Mouse (Mus musculus) embryonic facial prominence, embryonic 12.5 days (tissue): Measurements from ENCODE around the gene Nop10. TPM values are rescaled to one million over a fixed set of nuclear protein-coding genes. Genes with fewer than 3 reads are reported as not detected.
A peak's percentile ranks its signal among the peaks of the same experiment; 100 is the strongest.

Experiments used
- ATAC-seq: fragments of 200-750 bp; cut with Nextera tagmentation; 2 replicates; pipeline ENCODE4 v1.8.0; 2017; ENCODE audit not compliant: insufficient number of reproducible peaks, insufficient read depth, low FRiP score, low TSS enrichment
- H3K27ac ChIP-seq: fragments of 300-500 bp; sonication (generic); 2 replicates; pipeline ENCODE4 v1.5.1; 2016; ENCODE audit warnings: mild to moderate bottlenecking
- H3K27me3 ChIP-seq: fragments of 300-500 bp; sonication (generic); 2 replicates; pipeline ENCODE4 v1.6.1; 2016; ENCODE audit warnings: mild to moderate bottlenecking, moderate library complexity
- H3K36me3 ChIP-seq: fragments of 300-500 bp; sonication (generic); 2 replicates; pipeline ENCODE4 v1.6.1; 2016; ENCODE audit warnings: mild to moderate bottlenecking
- H3K4me1 ChIP-seq: fragments of 300-500 bp; sonication (generic); 2 replicates; pipeline ENCODE4 v1.6.1; 2016
- H3K4me2 ChIP-seq: fragments of 300-500 bp; sonication (generic); replicated peaks from 2 replicates; pipeline ENCODE4 v1.6.1; 2016; ENCODE audit warnings: mild to moderate bottlenecking, moderate library complexity
- H3K4me3 ChIP-seq: fragments of 300-500 bp; sonication (generic); 2 replicates; pipeline ENCODE4 v1.5.1; 2016; ENCODE audit warnings: mild to moderate bottlenecking
- H3K9ac ChIP-seq: fragments of 300-500 bp; sonication (generic); 2 replicates; pipeline ENCODE4 v1.6.1; 2016; ENCODE audit warnings: mild to moderate bottlenecking, moderate library complexity
- H3K9me3 ChIP-seq: fragments of 300-500 bp; sonication (generic); 2 replicates; pipeline ENCODE4 v1.6.1; 2016; ENCODE audit warnings: mild to moderate bottlenecking, moderate library complexity
- WGBS: fragments of 180-500 bp; shearing (Covaris S2); methylation state at CpG from one replicate; pipeline ENCODE4 v1.1.7; 2016; 5-methylcytosine and 5-hydroxymethylcytosine counted together
- polyA plus RNA-seq: library from polyadenylated mRNA; unstranded; fragments of >200 nt; fragmentation: Nextera tagmentation; extraction: Ambion mirVana; gene quantifications from 2 replicates; pipeline ENCODE4 v1.2.1, GENCODE M21; 2016

Gene Nop10
- polyA plus RNA-seq: 169 and 180 TPM in 2 replicates

DNA sequence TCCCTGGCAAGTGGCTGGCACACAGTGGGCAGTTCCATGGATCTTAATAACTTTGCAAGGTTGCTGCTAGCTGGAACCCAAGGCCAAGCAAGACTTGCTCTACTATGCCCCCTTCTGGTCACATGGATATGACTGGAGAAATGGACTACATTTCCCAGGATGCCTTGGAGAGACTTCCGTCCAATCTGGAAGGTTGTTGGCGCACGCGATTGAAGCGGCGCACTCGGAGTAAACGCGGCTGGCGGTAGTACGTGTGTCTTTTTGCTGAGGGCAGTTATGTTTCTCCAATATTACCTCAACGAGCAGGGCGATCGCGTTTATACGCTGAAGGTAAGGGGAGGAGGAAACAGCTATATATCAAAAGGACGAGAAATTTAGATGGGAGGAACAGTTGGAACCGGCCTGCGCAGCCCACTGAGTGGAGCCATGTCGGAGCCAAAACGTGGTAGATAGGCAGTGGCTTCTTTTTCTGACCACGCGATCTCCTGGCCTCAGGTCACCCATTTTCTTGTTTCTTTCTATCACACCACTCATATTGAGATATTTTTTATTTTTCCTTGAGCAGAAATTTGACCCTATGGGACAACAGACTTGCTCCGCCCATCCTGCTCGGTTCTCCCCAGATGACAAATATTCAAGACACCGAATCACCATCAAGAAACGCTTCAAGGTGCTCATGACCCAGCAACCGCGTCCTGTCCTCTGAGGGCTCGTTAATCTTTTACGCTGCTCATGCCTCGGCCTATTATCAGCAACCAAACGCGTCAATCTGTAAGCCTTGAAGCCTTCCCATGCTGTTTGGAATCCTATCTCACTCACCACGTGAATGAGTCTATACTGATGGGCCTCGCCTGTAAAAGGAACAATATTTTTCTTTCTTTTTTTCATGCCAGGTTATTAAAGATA, at the start of gene Nop10:
TSS of gene Nop10 (plus strand) at position 179 of the 906 bp plus-strand sequence.
- Histone ChIP-seq H3K9me3 (no peaks in the 10 kb centered on the region), H3K36me3 (no peaks in the 10 kb centered on the region), H3K27me3 (no peaks in the 10 kb centered on the region), H3K9ac (peak within 1 kb of the TSS; percentile 59), H3K27ac (no peak within 1 kb of the TSS), H3K4me3 (peak within 1 kb of the TSS; percentile 60), H3K4me1 (peaks cover 18% of the 10 kb centered on the region), H3K4me2 (peak within 1 kb of the TSS; percentile 64)
- under 1% methylated on average over 36 of the region's 36 CpGs for WGBS
- ATAC-seq: peak; percentile 44; the same call in 1 of the 2 replicates

DNA sequence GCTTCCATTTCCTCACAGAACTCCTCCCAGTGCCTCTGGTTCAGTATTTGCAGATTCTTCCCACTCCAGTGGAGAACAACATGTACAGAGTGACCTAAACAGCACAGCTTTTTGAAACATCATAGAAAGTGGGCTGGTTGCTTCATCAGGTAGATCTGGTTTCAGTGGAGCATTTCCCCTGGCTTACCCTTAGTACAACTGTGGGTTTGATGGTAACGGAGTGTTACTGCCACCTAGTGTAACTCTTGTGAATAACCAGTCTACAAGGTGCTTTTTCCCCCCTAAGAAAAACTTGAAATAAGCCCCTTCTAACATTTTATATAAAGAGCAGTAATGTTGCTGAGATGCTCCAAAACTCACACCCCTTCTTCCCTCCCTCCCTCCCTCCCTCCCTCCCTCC, 45.7 kb upstream of the Nop10 start:
- Histone ChIP-seq H3K27me3 (no peaks in the 10 kb centered on the region), H3K4me2 (no peak overlapping the region), H3K27ac (no peak overlapping the region), H3K4me3 (no peak overlapping the region), H3K36me3 (no peaks in the 10 kb centered on the region), H3K9ac (no peak overlapping the region), H3K4me1 (no peaks in the 10 kb centered on the region), H3K9me3 (no peaks in the 10 kb centered on the region)
- WGBS: 9% methylated on average over 1 of the region's 1 CpGs
- 0 out of 2 replicates have a peak, but pooled peaks have one; percentile 28 for ATAC-seq

DNA sequence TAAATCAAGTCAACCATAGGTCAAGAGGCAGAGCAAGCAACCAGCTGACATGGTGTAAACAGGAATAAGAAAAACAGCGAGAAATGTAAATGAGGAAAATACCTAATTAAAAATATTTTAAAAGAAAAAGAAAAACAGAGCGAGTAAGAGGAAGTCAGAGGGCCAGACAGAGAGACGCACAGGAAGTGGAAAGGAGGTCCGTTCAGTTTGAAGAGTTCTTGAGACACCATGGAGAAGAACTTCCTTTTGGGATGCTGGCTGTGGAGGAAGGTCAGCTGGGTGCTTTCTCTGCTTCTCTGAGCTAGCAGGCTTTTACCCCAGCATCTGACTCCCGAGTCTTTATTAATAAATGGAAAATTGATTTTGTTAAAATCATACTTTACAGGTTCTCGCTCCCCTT, 44.1 kb upstream of the Nop10 start:
- H3K4me2 ChIP-seq: no peak overlapping the region
- no peak overlapping the region for H3K4me3 ChIP-seq
- no peak for ATAC-seq
- H3K4me1 ChIP-seq: no peaks in the 10 kb centered on the region
- H3K27ac ChIP-seq: no peak overlapping the region
- H3K9me3 ChIP-seq: no peaks in the 10 kb centered on the region
- H3K27me3 ChIP-seq: no peaks in the 10 kb centered on the region
- WGBS: 75% methylated on average over 6 of the region's 6 CpGs
- no peaks in the 10 kb centered on the region for H3K36me3 ChIP-seq
- H3K9ac ChIP-seq: no peak overlapping the region

DNA sequence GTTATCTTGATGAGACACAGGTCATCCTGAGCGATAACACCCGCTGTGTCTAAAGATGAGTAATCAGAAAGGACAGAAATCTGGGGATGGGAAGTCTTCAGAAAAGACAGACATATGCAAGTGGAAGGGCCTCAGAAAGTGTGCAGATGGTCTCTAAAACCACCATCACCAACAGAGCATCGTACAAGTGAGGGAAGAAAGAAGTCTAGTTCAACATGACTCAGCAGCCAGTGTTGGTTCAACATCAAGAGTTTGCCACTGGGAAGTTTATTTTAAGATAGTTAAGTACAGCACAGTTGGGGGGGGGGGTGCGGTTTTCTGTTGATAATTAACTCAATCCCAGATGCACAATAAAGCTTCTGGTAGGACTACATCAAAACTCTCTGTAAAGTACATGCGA, 40.8 kb upstream of the Nop10 start:
- ATAC-seq: no peak
- Histone ChIP-seq H3K4me3 (no peak overlapping the region), H3K4me1 (no peaks in the 10 kb centered on the region), H3K27me3 (no peaks in the 10 kb centered on the region), H3K9ac (no peak overlapping the region), H3K27ac (no peak overlapping the region), H3K36me3 (no peaks in the 10 kb centered on the region), H3K4me2 (no peak overlapping the region), H3K9me3 (no peaks in the 10 kb centered on the region)
- WGBS: 87% methylated on average over 5 of the region's 5 CpGs

DNA sequence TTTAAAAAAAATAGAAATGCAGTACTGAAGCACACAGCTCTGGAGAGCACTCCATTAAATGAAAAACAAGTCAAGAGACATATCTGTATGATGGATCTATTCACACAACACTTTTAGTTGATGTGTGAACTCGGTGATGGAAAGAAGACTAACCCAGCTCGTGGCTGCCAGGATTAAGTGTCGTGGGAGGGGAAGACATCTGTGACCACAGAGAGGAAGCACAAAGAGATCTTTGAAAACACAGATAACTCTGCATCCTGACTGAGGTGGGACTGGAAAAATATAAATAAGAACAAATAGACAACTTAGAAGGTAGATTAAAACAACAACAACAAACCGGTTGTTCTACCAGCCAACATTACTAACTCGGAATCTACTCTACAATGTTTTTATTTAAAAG, 39.1 kb upstream of the Nop10 start:
- H3K36me3 ChIP-seq: no peaks in the 10 kb centered on the region
- no peaks in the 10 kb centered on the region for H3K4me1 ChIP-seq
- no peaks in the 10 kb centered on the region for H3K9me3 ChIP-seq
- no peak overlapping the region for H3K9ac ChIP-seq
- no peak overlapping the region for H3K4me3 ChIP-seq
- H3K27ac ChIP-seq: no peak overlapping the region
- no peak for ATAC-seq
- no peak overlapping the region for H3K4me2 ChIP-seq
- WGBS: 67% methylated on average over 5 of the region's 5 CpGs
- H3K27me3 ChIP-seq: no peaks in the 10 kb centered on the region

DNA sequence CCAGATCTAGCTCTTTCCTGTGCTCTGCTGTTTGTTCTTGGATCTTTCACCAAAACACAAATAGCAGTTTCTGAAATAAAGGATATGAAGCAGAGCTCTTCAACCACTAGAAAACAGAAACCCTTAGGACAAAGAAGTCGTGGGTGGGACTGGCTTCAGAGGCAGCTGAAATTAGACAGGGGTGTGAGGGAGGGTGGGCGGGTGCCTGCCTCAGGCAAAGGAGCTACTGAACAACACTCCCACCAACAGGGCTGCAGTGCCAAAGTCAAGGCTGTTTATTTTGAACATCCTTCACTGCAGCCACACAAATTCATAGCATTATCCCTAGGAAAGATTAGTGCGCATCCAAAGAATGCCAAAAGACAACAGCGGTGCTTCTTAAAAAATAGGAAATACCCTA, 37.4 kb upstream of the Nop10 start:
- H3K27me3 ChIP-seq: no peaks in the 10 kb centered on the region
- no peaks in the 10 kb centered on the region for H3K36me3 ChIP-seq
- no peak overlapping the region for H3K4me2 ChIP-seq
- H3K4me3 ChIP-seq: no peak overlapping the region
- ATAC-seq: no peak
- H3K27ac ChIP-seq: no peak overlapping the region
- no peaks in the 10 kb centered on the region for H3K9me3 ChIP-seq
- no peak overlapping the region for H3K9ac ChIP-seq
- WGBS: 62% methylated on average over 4 of the region's 4 CpGs
- no peaks in the 10 kb centered on the region for H3K4me1 ChIP-seq

DNA sequence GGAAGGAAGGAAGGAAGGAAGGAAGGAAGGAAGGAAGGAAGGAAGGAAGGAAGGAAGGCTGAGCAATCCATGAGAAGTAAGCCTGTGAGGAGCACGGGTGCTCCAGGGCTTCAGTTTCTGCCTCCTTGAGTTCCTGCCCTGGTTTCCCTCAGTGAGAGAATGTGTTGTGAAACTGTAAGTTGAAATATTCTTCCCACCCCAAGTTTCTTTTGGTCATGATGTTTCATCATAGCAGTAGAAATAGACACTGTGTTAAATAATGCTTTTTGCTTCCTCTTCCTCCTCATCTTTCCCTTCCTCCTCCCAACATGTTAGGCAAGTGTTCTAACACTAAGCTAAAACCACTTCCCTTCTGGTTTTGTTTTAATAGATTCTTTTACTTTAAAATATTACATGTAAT, 29.1 kb upstream of the Nop10 start:
- WGBS: 76% methylated on average over 1 of the region's 1 CpGs
- Histone ChIP-seq H3K9me3 (no peaks in the 10 kb centered on the region), H3K36me3 (no peaks in the 10 kb centered on the region), H3K4me1 (no peaks in the 10 kb centered on the region), H3K4me3 (no peak overlapping the region), H3K27me3 (no peaks in the 10 kb centered on the region), H3K4me2 (no peak overlapping the region), H3K27ac (no peak overlapping the region), H3K9ac (no peak overlapping the region)
- ATAC-seq: no peak

DNA sequence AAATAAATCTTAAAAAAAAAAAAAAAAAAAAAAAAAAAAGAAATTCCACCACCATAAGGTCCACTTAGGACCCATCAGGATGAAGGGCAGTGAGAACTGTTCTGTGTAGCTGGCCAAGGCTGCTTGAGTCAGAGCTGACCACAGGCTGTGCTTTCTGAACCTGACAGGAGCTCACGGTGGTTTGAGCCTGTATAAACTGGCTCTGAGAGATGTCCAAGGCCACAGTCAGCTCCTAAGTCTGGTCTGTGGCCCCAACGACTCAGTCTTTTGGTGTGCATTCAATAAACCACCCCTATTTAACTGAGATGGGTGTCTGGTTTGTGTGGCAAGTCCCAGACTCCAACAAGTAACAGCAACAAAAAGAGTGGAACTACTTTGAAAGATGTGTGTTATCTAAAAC, 25.1 kb upstream of the Nop10 start:
- H3K9ac ChIP-seq: no peak overlapping the region
- no peaks in the 10 kb centered on the region for H3K9me3 ChIP-seq
- 86% methylated on average over 2 of the region's 2 CpGs for WGBS
- H3K27ac ChIP-seq: no peak overlapping the region
- no peaks in the 10 kb centered on the region for H3K27me3 ChIP-seq
- ATAC-seq: no peak
- H3K4me2 ChIP-seq: no peak overlapping the region
- no peaks in the 10 kb centered on the region for H3K36me3 ChIP-seq
- H3K4me3 ChIP-seq: no peak overlapping the region
- peaks cover 7% of the 10 kb centered on the region for H3K4me1 ChIP-seq

DNA sequence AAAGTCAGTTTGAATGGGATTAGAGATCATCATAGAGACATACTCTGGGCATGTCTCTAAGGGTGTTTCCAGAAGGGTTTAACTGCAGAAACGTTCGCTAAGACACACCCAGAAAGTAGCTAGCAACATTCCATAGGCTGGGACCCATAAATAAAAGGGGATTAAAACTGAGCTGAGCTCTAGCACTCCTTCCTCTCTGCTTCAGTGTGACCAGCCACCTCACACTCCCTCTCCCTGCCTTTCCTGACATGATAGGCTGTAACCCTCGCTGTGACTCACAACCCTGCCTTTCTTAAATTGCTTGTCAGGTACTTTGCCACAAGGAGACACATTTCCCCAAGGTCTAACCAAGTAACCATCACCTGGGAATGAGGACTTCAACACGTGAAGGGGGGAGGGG, 23.7 kb upstream of the Nop10 start:
- Histone ChIP-seq H3K9ac (no peak overlapping the region), H3K4me1 (peaks cover 7% of the 10 kb centered on the region), H3K36me3 (no peaks in the 10 kb centered on the region), H3K4me3 (no peak overlapping the region), H3K9me3 (no peaks in the 10 kb centered on the region), H3K4me2 (no peak overlapping the region), H3K27ac (no peak overlapping the region), H3K27me3 (no peaks in the 10 kb centered on the region)
- no peak for ATAC-seq
- 10% methylated on average over 4 of the region's 4 CpGs for WGBS

DNA sequence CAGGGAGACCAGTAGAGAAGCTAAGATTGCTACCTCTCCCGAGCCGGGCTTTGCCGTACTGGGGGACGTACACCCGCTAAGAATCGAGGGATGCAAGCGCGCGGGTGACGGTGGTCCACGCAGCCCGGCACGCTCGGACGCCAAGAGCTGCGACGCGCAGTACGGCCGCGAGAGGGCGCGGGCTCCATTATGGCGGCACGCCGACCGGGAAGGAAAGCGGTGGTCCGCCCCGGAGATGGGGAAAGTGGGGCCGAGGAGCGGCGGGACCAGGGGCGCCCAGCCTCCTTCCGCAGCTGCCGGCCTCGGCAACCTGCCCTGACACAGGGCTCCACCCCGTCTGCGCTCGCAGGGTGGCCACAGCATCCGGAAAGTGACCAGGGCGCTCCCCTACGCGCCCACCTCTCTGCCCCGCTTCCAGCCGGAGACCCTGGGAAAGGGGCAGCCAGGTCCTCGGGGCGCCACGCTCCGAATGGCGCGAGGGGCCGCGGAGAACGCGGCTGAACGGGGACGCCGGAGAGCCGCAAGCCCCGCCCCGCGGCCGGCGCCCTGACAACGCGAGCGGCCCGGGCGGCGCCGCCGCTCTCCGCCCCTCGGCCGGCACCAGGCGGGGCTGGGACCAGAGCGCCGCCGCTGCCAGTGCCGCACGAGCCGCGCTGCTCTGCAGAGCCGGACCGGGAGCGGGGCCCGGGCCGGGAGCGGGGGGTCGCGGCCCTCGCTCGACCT, 22.4 kb upstream of the Nop10 start, which contains the start of gene Lpcat4:
TSS of gene Lpcat4 (plus strand) at position 257 of the 723 bp plus-strand sequence.
- Histone ChIP-seq H3K4me2 (peak within 1 kb of the TSS; percentile 86), H3K27me3 (no peaks in the 10 kb centered on the region), H3K9me3 (no peaks in the 10 kb centered on the region), H3K4me3 (peak within 1 kb of the TSS; percentile 76), H3K36me3 (peaks cover 2% of the 10 kb centered on the region), H3K9ac (peak within 1 kb of the TSS; percentile 77), H3K4me1 (peaks cover 7% of the 10 kb centered on the region), H3K27ac (peak within 1 kb of the TSS; percentile 96)
- under 1% methylated on average over 92 of the region's 94 CpGs for WGBS
- ATAC-seq: peak; percentile 83

DNA sequence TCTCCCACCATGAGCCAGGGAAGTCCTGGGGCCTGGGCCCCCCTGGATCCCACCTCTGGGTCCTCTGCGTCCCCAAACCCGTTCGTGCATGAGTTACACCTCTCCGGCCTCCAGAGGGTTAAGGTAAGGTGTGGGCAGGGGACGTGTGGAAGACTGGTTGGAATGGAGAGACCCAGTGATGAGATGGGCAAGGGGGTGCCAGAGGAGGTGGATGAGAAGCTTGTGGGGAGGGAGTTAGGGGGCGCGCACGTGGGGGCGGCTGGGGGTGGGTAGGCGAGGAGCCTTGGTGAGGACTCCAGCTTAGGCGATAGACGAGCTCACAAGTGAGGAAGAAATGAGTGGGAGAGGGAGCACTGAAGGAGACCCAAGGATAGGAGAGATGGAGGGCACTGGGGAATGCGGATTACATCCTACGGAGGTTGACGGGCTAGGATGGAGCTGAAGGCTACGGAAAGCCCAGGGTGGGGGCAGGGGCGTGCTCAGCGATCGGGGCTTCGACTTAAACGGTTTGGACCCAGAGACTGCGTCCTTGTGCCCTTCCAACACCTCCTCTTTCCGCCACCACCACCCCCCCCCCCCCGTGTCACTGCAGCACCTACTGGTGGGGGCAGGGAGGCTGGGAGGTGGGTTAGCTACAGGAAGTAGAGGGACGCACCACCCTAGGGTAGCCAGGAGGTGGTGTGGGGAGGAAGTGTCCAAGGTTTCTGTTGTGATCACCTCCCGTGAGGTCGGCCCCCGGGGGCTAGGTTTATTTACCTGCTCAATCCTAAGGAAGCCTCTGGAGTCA, 21.6 kb upstream of the Nop10 start:
- Histone ChIP-seq H3K4me2 (peak overlapping the region; percentile 86), H3K9me3 (no peaks in the 10 kb centered on the region), H3K9ac (peak overlapping the region; percentile 77), H3K27ac (peak overlapping the region; percentile 96), H3K36me3 (peaks cover 5% of the 10 kb centered on the region), H3K4me1 (peaks cover 7% of the 10 kb centered on the region), H3K27me3 (no peaks in the 10 kb centered on the region), H3K4me3 (peak overlapping the region; percentile 76)
- ATAC-seq: peak; percentile 48
- WGBS: under 1% methylated on average over 27 of the region's 28 CpGs
